Mouse (Mus musculus): ENCODE data around the gene Hoxc9. TPM values are rescaled to one million over a fixed set of nuclear protein-coding genes. Genes with fewer than 3 reads are reported as not detected.
A peak's percentile ranks its signal among the peaks of the same experiment; 100 is the strongest.

The Hoxc9 gene
- polyA plus RNA-seq, 1 experiment from 2014 or later = 0.16 TPM

GRCm38 (mm10) chr15:103032167-103032566 lies 55.9 kb downstream of the Hoxc9 start:
- H3K9ac ChIP-seq (ENCODE audit: low read depth, low read length) = no peak overlapping the region
- H3K9me3 ChIP-seq (ENCODE audit: control insufficient read depth, low read length) = no peaks in the 10 kb centered on the region
- H3K4me3 ChIP-seq (ENCODE audit: low read length) = no peak overlapping the region
- H3K36me3 ChIP-seq (ENCODE audit: control insufficient read depth, insufficient read depth, low read length) = no peaks in the 10 kb centered on the region
- no peak for ATAC-seq
- peak overlapping the region; percentile 72 for H3K27ac ChIP-seq (ENCODE audit: low read depth, low read length)
- peaks cover 38% of the 10 kb centered on the region for H3K27me3 ChIP-seq (replicated peaks; ENCODE audit: control insufficient read depth, insufficient read depth, low read length)
- no peaks in the 10 kb centered on the region for H3K4me1 ChIP-seq (ENCODE audit: control insufficient read depth, insufficient read depth, low read depth, low read length)
- WGBS = 0% methylated on average over 1 of the region's 3 CpGs
- H3K4me2 ChIP-seq (ENCODE audit: low read length) = peak overlapping the region; percentile 1

GRCm38 (mm10) chr15:103032646-103033575 lies 56.7 kb downstream of the Hoxc9 start:
- no peaks in the 10 kb centered on the region for H3K4me1 ChIP-seq (ENCODE audit: control insufficient read depth, insufficient read depth, low read depth, low read length)
- H3K36me3 ChIP-seq (ENCODE audit: control insufficient read depth, insufficient read depth, low read length) = no peaks in the 10 kb centered on the region
- no peak overlapping the region for H3K4me3 ChIP-seq (ENCODE audit: low read length)
- no peaks in the 10 kb centered on the region for H3K9me3 ChIP-seq (ENCODE audit: control insufficient read depth, low read length)
- peak overlapping the region; percentile 14; the same call in 1 of the 2 replicates for H3K9ac ChIP-seq (ENCODE audit: low read depth, low read length)
- 2% methylated on average over 26 of the region's 26 CpGs for WGBS
- peak overlapping the region; percentile 40; the same call in 1 of the 2 replicates for H3K27ac ChIP-seq (ENCODE audit: low read depth, low read length)
- H3K4me2 ChIP-seq (ENCODE audit: low read length) = peak overlapping the region; percentile 1
- peaks cover 39% of the 10 kb centered on the region for H3K27me3 ChIP-seq (replicated peaks; ENCODE audit: control insufficient read depth, insufficient read depth, low read length)
- no peak for ATAC-seq

GRCm38 (mm10) chr15:103034043-103034806 lies 58.0 kb downstream of the Hoxc9 start:
- under 1% methylated on average over 24 of the region's 24 CpGs for WGBS
- H3K27me3 ChIP-seq (replicated peaks; ENCODE audit: control insufficient read depth, insufficient read depth, low read length) = peaks cover 37% of the 10 kb centered on the region
- peak overlapping the region; percentile 54 for H3K4me2 ChIP-seq (ENCODE audit: low read length)
- no peaks in the 10 kb centered on the region for H3K9me3 ChIP-seq (ENCODE audit: control insufficient read depth, low read length)
- no peaks in the 10 kb centered on the region for H3K36me3 ChIP-seq (ENCODE audit: control insufficient read depth, insufficient read depth, low read length)
- no peaks in the 10 kb centered on the region for H3K4me1 ChIP-seq (ENCODE audit: control insufficient read depth, insufficient read depth, low read depth, low read length)
- peak overlapping the region; percentile 88 for H3K27ac ChIP-seq (ENCODE audit: low read depth, low read length)
- peak overlapping the region; percentile 48 for H3K4me3 ChIP-seq (ENCODE audit: low read length)
- ATAC-seq = peak; percentile 82
- H3K9ac ChIP-seq (ENCODE audit: low read depth, low read length) = peak overlapping the region; percentile 61

MicroRNAs encoded within 50 kb of the gene (microRNA counts, 519-probe panel; counts per million panel counts)
- microRNA mmu-miR-615-3p (855 counts per million, percentile 4 among the panel's probes with 10 or more counts), microRNA mmu-miR-615-5p (not detected)

Small RNAs within 50 kb of the gene (microRNA-seq; reads per million reads assigned to microRNA genes)
- 5.2 reads per million, percentile 18 among the genes with 10 or more reads in this experiment for gene Mir196a-2
- 1,326 reads per million, percentile 79 among the genes with 10 or more reads in this experiment for gene Mir615

Other genes with a start within 250 kb of the Hoxc9 start
- gene Hoxc13, start 55.3 kb upstream of the Hoxc9 start, polyA plus RNA-seq (2015; fragmentation: Nextera tagmentation; extraction: Ambion mirVana) = not detected in 2 replicates
- not detected in 2 replicates for gene Hoxc12, start 39.7 kb upstream of the Hoxc9 start, polyA plus RNA-seq (2015; fragmentation: Nextera tagmentation; extraction: Ambion mirVana)
- gene Hoxc11, start 22.0 kb upstream of the Hoxc9 start, polyA plus RNA-seq (2015; fragmentation: Nextera tagmentation; extraction: Ambion mirVana) = not detected in 2 replicates
- gene Hoxc10, start 9.6 kb upstream of the Hoxc9 start, polyA plus RNA-seq (2015; fragmentation: Nextera tagmentation; extraction: Ambion mirVana) = not detected in 2 replicates
- gene Hoxc5, start 9.0 kb upstream of the Hoxc9 start, polyA plus RNA-seq (2015; fragmentation: Nextera tagmentation; extraction: Ambion mirVana) = 19.1 and 20.4 TPM in 2 replicates
- 3.2 and 9.9 TPM in 2 replicates for gene Hoxc8, start 14.2 kb downstream of the Hoxc9 start, polyA plus RNA-seq (2015; fragmentation: Nextera tagmentation; extraction: Ambion mirVana)
- 4.0 and 9.0 TPM in 2 replicates for gene Hoxc6, start 21.8 kb downstream of the Hoxc9 start, polyA plus RNA-seq (2015; fragmentation: Nextera tagmentation; extraction: Ambion mirVana)
- 57.7 and 61.2 TPM in 2 replicates for gene Hoxc4, start 42.5 kb downstream of the Hoxc9 start, polyA plus RNA-seq (2015; fragmentation: Nextera tagmentation; extraction: Ambion mirVana)
- 25.1 and 29.1 TPM in 2 replicates for gene Smug1, start 190.7 kb downstream of the Hoxc9 start, polyA plus RNA-seq (2015; fragmentation: Nextera tagmentation; extraction: Ambion mirVana)

All from hindbrain, embryonic 16.5 days (tissue).